Mouse (Mus musculus) embryonic facial prominence, embryonic 12.5 days (tissue): Measurements from ENCODE around the gene Gm10717. TPM values are rescaled to one million over a fixed set of nuclear protein-coding genes. Genes with fewer than 3 reads are reported as not detected.
"Not testable (repeated sequence)": the region's sequence is repeated elsewhere in the genome, so short reads cannot be mapped to it uniquely, and the experiment has no call there.

Experiments used
- ATAC-seq: fragments of 200-750 bp; cut with Nextera tagmentation; 2 replicates; pipeline ENCODE4 v1.8.0; 2017; ENCODE audit not compliant: insufficient number of reproducible peaks, insufficient read depth, low FRiP score, low TSS enrichment
- H3K27ac ChIP-seq: fragments of 300-500 bp; sonication (generic); 2 replicates; pipeline ENCODE4 v1.5.1; 2016; ENCODE audit warnings: mild to moderate bottlenecking
- H3K27me3 ChIP-seq: fragments of 300-500 bp; sonication (generic); 2 replicates; pipeline ENCODE4 v1.6.1; 2016; ENCODE audit warnings: mild to moderate bottlenecking, moderate library complexity
- H3K36me3 ChIP-seq: fragments of 300-500 bp; sonication (generic); 2 replicates; pipeline ENCODE4 v1.6.1; 2016; ENCODE audit warnings: mild to moderate bottlenecking
- H3K4me1 ChIP-seq: fragments of 300-500 bp; sonication (generic); 2 replicates; pipeline ENCODE4 v1.6.1; 2016
- H3K4me2 ChIP-seq: fragments of 300-500 bp; sonication (generic); replicated peaks from 2 replicates; pipeline ENCODE4 v1.6.1; 2016; ENCODE audit warnings: mild to moderate bottlenecking, moderate library complexity
- H3K4me3 ChIP-seq: fragments of 300-500 bp; sonication (generic); 2 replicates; pipeline ENCODE4 v1.5.1; 2016; ENCODE audit warnings: mild to moderate bottlenecking
- H3K9ac ChIP-seq: fragments of 300-500 bp; sonication (generic); 2 replicates; pipeline ENCODE4 v1.6.1; 2016; ENCODE audit warnings: mild to moderate bottlenecking, moderate library complexity
- H3K9me3 ChIP-seq: fragments of 300-500 bp; sonication (generic); 2 replicates; pipeline ENCODE4 v1.6.1; 2016; ENCODE audit warnings: mild to moderate bottlenecking, moderate library complexity
- WGBS: fragments of 180-500 bp; shearing (Covaris S2); methylation state at CpG from one replicate; pipeline ENCODE4 v1.1.7; 2016; 5-methylcytosine and 5-hydroxymethylcytosine counted together
- microRNA-seq: library from miRNA; unstranded; fragments of <30 nt; microRNA quantifications from one replicate; pipeline ENCODE4, GENCODE M21; 2017
- polyA plus RNA-seq: library from polyadenylated mRNA; unstranded; fragments of >200 nt; fragmentation: Nextera tagmentation; extraction: Ambion mirVana; gene quantifications from 2 replicates; pipeline ENCODE4 v1.2.1, GENCODE M21; 2016

The Gm10717 gene
- polyA plus RNA-seq, 1 experiment from 2014 or later: not detected

- H3K36me3 ChIP-seq, H3K9ac ChIP-seq, H3K9me3 ChIP-seq, H3K27me3 ChIP-seq, ATAC-seq, H3K27ac ChIP-seq, H3K4me3 ChIP-seq, H3K4me2 ChIP-seq, H3K4me1 ChIP-seq: not testable (repeated sequence)
- WGBS: 69% methylated on average over 9 of the region's 9 CpGs
These were observed 2.0 kb downstream of the Gm10717 start for GRCm38 (mm10) chr9:3027200-3027599.

- H3K9me3 ChIP-seq, H3K27me3 ChIP-seq, H3K9ac ChIP-seq, H3K27ac ChIP-seq, H3K4me2 ChIP-seq, H3K4me3 ChIP-seq, H3K36me3 ChIP-seq, ATAC-seq, H3K4me1 ChIP-seq: not testable (repeated sequence)
- WGBS: 64% methylated on average over 13 of the region's 16 CpGs
These were observed 4.2 kb downstream of the Gm10717 start for GRCm38 (mm10) chr9:3029276-3030000.

GRCm38 (mm10) chr9:3030677-3031318 is 5.6 kb downstream of the Gm10717 start:
- not testable (repeated sequence) for H3K27ac ChIP-seq, ATAC-seq, H3K4me3 ChIP-seq, H3K27me3 ChIP-seq, H3K9me3 ChIP-seq, H3K4me1 ChIP-seq, H3K9ac ChIP-seq, H3K36me3 ChIP-seq, H3K4me2 ChIP-seq
- WGBS: 51% methylated on average over 2 of the region's 10 CpGs

- not testable (repeated sequence) for H3K27ac ChIP-seq, H3K4me3 ChIP-seq, H3K36me3 ChIP-seq, H3K9me3 ChIP-seq, H3K4me2 ChIP-seq, H3K27me3 ChIP-seq, H3K4me1 ChIP-seq, ATAC-seq, H3K9ac ChIP-seq
- 33% methylated on average over 1 of the region's 8 CpGs for WGBS
These were observed 9.1 kb downstream of the Gm10717 start, which contains the start of gene Gm17535 for GRCm38 (mm10) chr9:3034299-3034698. Gene Gm17535, plus strand, starts transcription at chr9:3034599.

- not testable (repeated sequence) for H3K9ac ChIP-seq, H3K4me3 ChIP-seq, H3K4me1 ChIP-seq, H3K27me3 ChIP-seq, H3K27ac ChIP-seq, ATAC-seq, H3K9me3 ChIP-seq, H3K4me2 ChIP-seq, H3K36me3 ChIP-seq
- 78% methylated on average over 8 of the region's 8 CpGs for WGBS
These were observed 11.4 kb downstream of the Gm10717 start, which contains the start of gene Gm10715 for GRCm38 (mm10) chr9:3036577-3036976. Gene Gm10715, plus strand, starts transcription at chr9:3036877.

GRCm38 (mm10) chr9:3038161-3038560 is 12.9 kb downstream of the Gm10717 start:
- H3K9ac ChIP-seq, H3K4me2 ChIP-seq, H3K36me3 ChIP-seq, H3K4me3 ChIP-seq, H3K4me1 ChIP-seq, H3K27ac ChIP-seq, ATAC-seq, H3K27me3 ChIP-seq: not testable (repeated sequence)
- WGBS: 71% methylated on average over 4 of the region's 4 CpGs
- H3K9me3 ChIP-seq: peaks cover 12% of the 10 kb centered on the region

Small RNA genes within 50 kb of the gene (microRNA-seq; reads per million reads assigned to microRNA genes)
- gene Mir101c: not detected

Other genes with a start within 250 kb of the Gm10717 start
- gene Gm10722, start 24.5 kb upstream of the Gm10717 start, polyA plus RNA-seq: not detected in 2 replicates
- gene Gm11168, start 22.1 kb upstream of the Gm10717 start, polyA plus RNA-seq: not detected in 2 replicates
- gene Gm10721, start 12.3 kb upstream of the Gm10717 start, polyA plus RNA-seq: not detected in 2 replicates
- gene Gm10720, start 9.8 kb upstream of the Gm10717 start, polyA plus RNA-seq: not detected in 2 replicates
- gene Gm10719, start 8.0 kb upstream of the Gm10717 start, polyA plus RNA-seq: not detected in 2 replicates
- 0.26 TPM in 1 of 2 replicates, not detected in the other for gene Gm10718, start 1.9 kb upstream of the Gm10717 start, polyA plus RNA-seq
- not detected in 2 replicates for gene Gm17535, start 9.2 kb downstream of the Gm10717 start, polyA plus RNA-seq
- gene Gm10715, start 11.5 kb downstream of the Gm10717 start, polyA plus RNA-seq: not detected in 2 replicates